Mouse (Mus musculus): Measurements from ENCODE around the gene Fat1.

- TF ChIP-seq TAL1 (IDR thresholded peaks at IDR 0.05; ENCODE audit: low read length), result no peak
- TF ChIP-seq GATA1 (IDR thresholded peaks at IDR 0.05; ENCODE audit: low read length), result no peak
These were observed 117.4 kb downstream of the Fat1 start for GRCm38 (mm10) chr8:45052618-45053017.

Data from erythroblast, embryonic 14.5 days (primary cell).